Mouse (Mus musculus) forebrain, postnatal 0 days (tissue): ENCODE measurements around the gene Dmbt1. TPM values are rescaled to one million over a fixed set of nuclear protein-coding genes. Genes with fewer than 3 reads are reported as not detected.
"Not testable (repeated sequence)": the region's sequence is repeated elsewhere in the genome, so short reads cannot be mapped to it uniquely, and the experiment has no call there.

Source experiments
- ATAC-seq: fragments of 200-750 bp; cut with Nextera tagmentation; 2 replicates; pipeline ENCODE4 v1.8.0; 2017; ENCODE audit warnings: mild to moderate bottlenecking, moderate library complexity
- DNase-seq: peaks from one replicate; pipeline ENCODE4 v3.0.0-alpha.2; 2015
- H3K27ac ChIP-seq: fragments of 300-500 bp; sonication (generic); 2 replicates; pipeline ENCODE4 v1.5.1; 2014; ENCODE audit warnings: low read depth, mild to moderate bottlenecking, antibody characterized with exemption, low read length, moderate library complexity, mixed read lengths
- H3K27me3 ChIP-seq: fragments of 300-500 bp; sonication (generic); 2 replicates; pipeline ENCODE4 v1.6.1; 2014; ENCODE audit warnings: mild to moderate bottlenecking, low read length, mixed read lengths; ENCODE audit not compliant: insufficient read depth
- H3K36me3 ChIP-seq: fragments of 300-500 bp; sonication (generic); 2 replicates; pipeline ENCODE4 v1.6.1; 2014; ENCODE audit warnings: mild to moderate bottlenecking, moderate library complexity; ENCODE audit not compliant: insufficient read depth
- H3K4me1 ChIP-seq: fragments of 300-500 bp; sonication (generic); 2 replicates; pipeline ENCODE4 v1.6.1; 2014; ENCODE audit warnings: antibody characterized with exemption; ENCODE audit not compliant: insufficient read depth
- H3K4me2 ChIP-seq: fragments of 300-500 bp; sonication (generic); 2 replicates; pipeline ENCODE4 v1.6.1; 2014; ENCODE audit warnings: low read depth, mild to moderate bottlenecking, moderate library complexity
- H3K4me3 ChIP-seq: fragments of 300-500 bp; sonication (generic); 2 replicates; pipeline ENCODE4 v1.5.1; 2014; ENCODE audit warnings: low read depth, low read length, mixed read lengths
- H3K9ac ChIP-seq: fragments of 300-500 bp; sonication (generic); 2 replicates; pipeline ENCODE4 v1.6.1; 2014; ENCODE audit warnings: mild to moderate bottlenecking
- H3K9me3 ChIP-seq: fragments of 300-500 bp; sonication (generic); 2 replicates; pipeline ENCODE4 v1.6.1; 2016; ENCODE audit warnings: low read length
- CTCF ChIP-seq: sonication (generic); IDR thresholded peaks from 2 replicates; pipeline ENCODE4 v1.5.1; 2016; ENCODE audit warnings: antibody characterized with exemption, control low read depth, low read depth
- WGBS: fragments of 180-500 bp; shearing (Covaris S2); extraction: QIAGEN DNeasy Blood & Tissue Kit; methylation state at CpG from one replicate; pipeline ENCODE4 v1.1.7; 2014; 5-methylcytosine and 5-hydroxymethylcytosine counted together
- polyA plus RNA-seq: library from polyadenylated mRNA; unstranded; fragments of >200 nt; fragmentation: Nextera tagmentation; extraction: Ambion mirVana; gene quantifications from 2 replicates; pipeline ENCODE4 v1.2.1, GENCODE M21; 2015
- total RNA-seq: library from RNA; depleted of rRNA; stranded (reverse); fragments of >200 nt; gene quantifications from 2 replicates; pipeline ENCODE4 v1.2.3, GENCODE M21; 2014

The Dmbt1 gene
- total and polyA plus RNA-seq, 2 experiments from 2014 or later, result not detected

DNA sequence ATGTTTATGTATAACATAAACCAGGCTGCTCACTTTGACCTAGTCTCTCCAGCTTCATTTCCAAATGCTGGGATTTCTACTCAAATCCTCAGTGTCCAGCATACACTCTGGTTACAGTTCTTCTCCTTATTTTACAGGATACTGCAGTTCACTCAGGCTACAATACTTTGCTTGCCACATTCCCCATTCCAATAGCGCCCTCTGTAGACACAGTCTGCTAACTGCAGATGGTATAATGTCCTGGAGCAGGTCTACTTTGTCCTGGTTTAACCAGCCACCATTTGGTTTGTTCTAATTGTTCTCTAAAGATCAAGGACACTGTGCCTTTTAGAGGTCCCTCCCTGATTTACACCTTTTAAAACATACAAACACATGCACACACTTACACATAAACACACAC, 44.1 kb downstream of the Dmbt1 start:
- Histone ChIP-seq H3K27me3 (no peaks in the 10 kb centered on the region), H3K9ac (no peak overlapping the region), H3K9me3 (no peaks in the 10 kb centered on the region), H3K4me3 (no peak overlapping the region), H3K4me2 (no peak overlapping the region), H3K4me1 (no peaks in the 10 kb centered on the region), H3K27ac (no peak overlapping the region), H3K36me3 (no peaks in the 10 kb centered on the region)
- ATAC-seq (no peak), DNase-seq (peak; percentile 58)
- TF ChIP-seq CTCF, result peak; percentile 63
- 3% methylated on average over 1 of the region's 1 CpGs for WGBS

DNA sequence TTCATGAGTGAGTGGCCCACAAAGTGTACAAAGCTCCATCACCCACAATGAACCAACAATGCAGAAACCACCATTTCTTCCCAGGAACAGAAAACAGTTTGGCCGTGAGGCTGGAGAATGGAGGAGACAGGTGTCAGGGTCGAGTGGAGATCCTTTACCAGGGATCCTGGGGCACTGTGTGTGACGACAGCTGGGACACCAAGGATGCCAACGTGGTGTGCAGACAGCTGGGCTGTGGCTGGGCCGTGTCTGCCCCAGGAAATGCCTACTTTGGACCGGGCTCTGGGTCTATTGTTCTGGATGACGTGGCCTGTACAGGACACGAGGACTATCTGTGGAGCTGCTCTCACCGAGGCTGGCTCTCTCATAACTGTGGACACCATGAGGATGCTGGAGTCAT, 50.5 kb downstream of the Dmbt1 start:
- not testable (repeated sequence) for H3K4me2 ChIP-seq, H3K4me3 ChIP-seq, H3K4me1 ChIP-seq, H3K27ac ChIP-seq, ATAC-seq, H3K9me3 ChIP-seq, H3K9ac ChIP-seq, DNase-seq, H3K27me3 ChIP-seq, H3K36me3 ChIP-seq
- WGBS, result 85% methylated on average over 9 of the region's 9 CpGs

DNA sequence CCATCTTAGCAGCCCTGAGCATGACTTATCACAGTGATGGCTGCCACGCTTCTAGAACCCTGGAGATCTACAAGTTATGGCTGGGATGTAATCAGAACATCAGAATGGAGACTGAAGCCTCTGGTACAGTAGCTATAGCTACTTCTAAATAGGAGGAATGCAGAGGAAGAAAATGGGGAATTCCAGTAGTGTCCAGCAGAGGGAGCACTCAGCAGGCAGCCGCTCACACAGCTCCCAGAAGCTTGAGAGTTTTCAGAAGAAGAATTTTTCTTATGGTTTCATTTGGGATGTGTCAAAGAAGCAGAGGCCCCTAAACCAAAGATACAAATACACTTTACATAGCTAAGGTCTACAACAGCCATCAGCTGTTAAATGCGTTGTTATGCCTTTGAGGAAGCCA, 80.6 kb downstream of the Dmbt1 start:
- no peak for ATAC-seq
- WGBS, result 34% methylated on average over 3 of the region's 3 CpGs
- no peak overlapping the region for H3K9ac ChIP-seq
- no peaks in the 10 kb centered on the region for H3K9me3 ChIP-seq
- H3K36me3 ChIP-seq, result no peaks in the 10 kb centered on the region
- no peak overlapping the region for H3K4me3 ChIP-seq
- no peak overlapping the region for H3K4me2 ChIP-seq
- no peak overlapping the region for H3K27ac ChIP-seq
- TF ChIP-seq CTCF, result peak; percentile 85
- H3K4me1 ChIP-seq, result no peaks in the 10 kb centered on the region
- DNase-seq, result peak; percentile 88
- no peaks in the 10 kb centered on the region for H3K27me3 ChIP-seq

DNA sequence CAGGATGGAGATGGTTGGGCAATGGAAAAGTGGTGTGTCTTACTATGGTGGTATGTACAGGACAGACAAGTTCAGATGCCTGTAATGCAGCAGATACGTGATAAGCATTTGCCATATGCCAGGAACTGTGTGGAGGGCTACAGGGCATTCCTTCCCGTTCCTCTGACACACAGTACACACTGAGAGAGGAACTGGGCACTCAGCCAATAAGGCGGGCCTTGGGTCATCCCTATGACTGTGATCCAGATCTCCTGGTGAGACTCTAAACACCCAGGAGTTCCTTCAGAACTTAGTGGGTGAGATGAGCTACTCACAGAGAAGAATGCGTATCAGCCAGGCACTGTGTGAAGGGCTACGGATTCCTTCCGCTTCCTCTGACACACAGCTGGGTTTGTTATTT, 81.8 kb downstream of the Dmbt1 start:
- H3K4me2 ChIP-seq, result no peak overlapping the region
- DNase-seq (no peak), ATAC-seq (no peak)
- WGBS, result 66% methylated on average over 6 of the region's 6 CpGs
- no peaks in the 10 kb centered on the region for H3K9me3 ChIP-seq
- no peak overlapping the region for H3K27ac ChIP-seq
- no peak overlapping the region for H3K4me3 ChIP-seq
- no peak overlapping the region for H3K9ac ChIP-seq
- no peaks in the 10 kb centered on the region for H3K27me3 ChIP-seq
- H3K4me1 ChIP-seq, result no peaks in the 10 kb centered on the region
- H3K36me3 ChIP-seq, result no peaks in the 10 kb centered on the region
- no peak for TF ChIP-seq CTCF

DNA sequence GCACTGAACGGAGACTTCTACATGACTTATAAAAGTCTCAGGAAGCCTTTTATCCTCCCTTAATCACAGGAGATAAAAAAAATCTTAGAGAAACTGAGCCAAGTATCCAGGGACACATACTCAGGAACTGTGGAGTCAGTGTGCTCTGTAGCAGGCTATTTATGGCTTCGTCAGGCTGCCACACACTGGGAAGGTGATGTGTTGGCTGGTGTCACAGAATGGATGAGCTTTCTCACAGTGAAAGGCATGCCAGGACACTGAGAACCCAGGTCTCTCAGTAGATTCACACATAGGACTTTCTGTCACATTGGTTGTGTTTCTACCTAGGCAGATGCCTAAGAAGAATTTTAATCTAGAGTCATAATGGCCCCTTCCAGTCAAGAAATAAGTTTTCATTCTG, 82.6 kb downstream of the Dmbt1 start:
- 71% methylated on average over 2 of the region's 2 CpGs for WGBS
- no peaks in the 10 kb centered on the region for H3K27me3 ChIP-seq
- DNase-seq, result no peak

DNA sequence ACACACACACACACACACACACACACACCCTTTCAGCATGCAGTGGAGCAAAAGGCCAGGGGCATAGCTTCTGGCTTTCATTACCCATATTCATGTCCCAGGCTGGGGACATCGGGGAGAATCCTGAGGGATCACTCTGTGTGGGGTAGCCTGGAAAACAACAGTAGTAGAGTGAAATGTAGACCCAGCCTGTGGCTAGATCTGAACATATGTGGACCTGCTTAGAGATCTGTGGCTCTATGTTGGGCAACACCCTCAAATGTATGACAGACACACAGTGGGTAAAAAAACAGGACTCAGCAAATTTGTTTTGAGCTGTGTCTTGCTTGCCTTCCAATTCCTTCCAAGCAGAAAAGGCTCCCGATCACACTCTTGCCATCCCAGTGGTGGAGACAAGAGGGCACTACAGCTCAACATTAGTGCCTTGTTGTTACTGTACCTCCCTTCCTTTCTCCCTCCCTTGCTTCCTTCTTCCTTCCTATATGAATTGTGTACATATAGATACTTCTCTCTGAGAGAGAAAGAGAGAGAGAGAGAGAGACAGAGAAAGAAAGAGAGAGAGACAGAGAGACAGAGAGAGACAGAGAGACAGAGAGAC, 90.5 kb downstream of the Dmbt1 start:
- Histone ChIP-seq H3K27me3 (no peaks in the 10 kb centered on the region), H3K9me3 (no peaks in the 10 kb centered on the region), H3K27ac (no peak overlapping the region), H3K4me3 (no peak overlapping the region), H3K4me1 (no peaks in the 10 kb centered on the region), H3K9ac (no peak overlapping the region), H3K36me3 (no peaks in the 10 kb centered on the region), H3K4me2 (no peak overlapping the region)
- ATAC-seq (no peak), DNase-seq (no peak)
- TF ChIP-seq CTCF, result peak; percentile 57
- 87% methylated on average over 2 of the region's 2 CpGs for WGBS

More for the DNA sequence above, 82.6 kb downstream of the Dmbt1 start:
- no peaks in the 10 kb centered on the region for H3K4me1 ChIP-seq
- TF ChIP-seq CTCF, result no peak
- H3K9ac ChIP-seq, result no peak overlapping the region
- no peak for ATAC-seq
- H3K36me3 ChIP-seq, result no peaks in the 10 kb centered on the region
- no peak overlapping the region for H3K27ac ChIP-seq
- H3K4me2 ChIP-seq, result no peak overlapping the region
- H3K9me3 ChIP-seq, result no peaks in the 10 kb centered on the region
- no peak overlapping the region for H3K4me3 ChIP-seq

DNA sequence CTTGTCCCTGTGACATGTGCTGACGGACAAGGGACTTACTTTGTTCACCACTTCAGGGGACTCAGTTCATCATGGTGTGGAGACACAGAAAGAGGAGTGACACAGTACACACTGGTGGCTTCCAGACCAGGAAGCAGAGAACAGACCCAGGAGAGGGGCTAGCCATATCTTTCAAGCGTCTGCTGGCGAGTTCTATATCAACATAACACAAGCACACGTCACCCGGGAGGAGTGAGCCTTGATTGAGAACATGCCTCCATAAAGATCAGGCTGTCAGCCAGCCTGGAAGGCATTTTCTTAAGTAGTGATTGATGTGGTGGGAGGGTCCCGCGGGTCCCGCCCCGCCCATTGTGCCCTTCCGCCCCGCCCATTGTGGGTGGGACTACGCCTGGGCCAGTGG, 98.2 kb downstream of the Dmbt1 start:
- no peaks in the 10 kb centered on the region for H3K9me3 ChIP-seq
- no peak overlapping the region for H3K27ac ChIP-seq
- TF ChIP-seq CTCF, result no peak
- DNase-seq, result no peak
- no peak overlapping the region for H3K4me2 ChIP-seq
- H3K4me1 ChIP-seq, result no peaks in the 10 kb centered on the region
- H3K27me3 ChIP-seq, result no peaks in the 10 kb centered on the region
- H3K9ac ChIP-seq, result no peak overlapping the region
- WGBS, result 73% methylated on average over 12 of the region's 12 CpGs
- no peaks in the 10 kb centered on the region for H3K36me3 ChIP-seq
- H3K4me3 ChIP-seq, result no peak overlapping the region
- no peak for ATAC-seq
